Mouse (Mus musculus): ENCODE data around the gene Ranbp3.

GRCm38 (mm10) chr17:56757416-56758123, 84.5 kb downstream of the Ranbp3 start, which contains the start of gene Nrtn:
- no peak for TF ChIP-seq POLR2A (IDR thresholded peaks at IDR 0.05; ENCODE audit: low read depth, low read length)
- TF ChIP-seq CTCF (conservative IDR thresholded peaks at IDR 0.05; ENCODE audit: insufficient read depth, insufficient read length, low read depth, low read length) = no peak

Measured in kidney, adult 2 months (tissue).